Mouse (Mus musculus) embryonic facial prominence, embryonic 10.5 days (tissue): ENCODE data around the gene Hist2h2ac. TPM values are rescaled to one million over a fixed set of nuclear protein-coding genes. Genes with fewer than 3 reads are reported as not detected.
"Not testable (repeated sequence)": the region's sequence is repeated elsewhere in the genome, so short reads cannot be mapped to it uniquely, and the experiment has no call there.

Experiments used
- DNase-seq: peaks from one replicate; pipeline ENCODE4 v3.0.0-alpha.2; 2017; ENCODE audit warnings: low spot score
- H3K27ac ChIP-seq: fragments of 300-500 bp; sonication (generic); replicated peaks from 2 replicates; pipeline ENCODE4 v1.5.1; 2016; ENCODE audit warnings: mild to moderate bottlenecking
- H3K27me3 ChIP-seq: fragments of 300-500 bp; sonication (generic); replicated peaks from 2 replicates; pipeline ENCODE4 v1.6.1; 2016; ENCODE audit warnings: low read depth, mild to moderate bottlenecking; ENCODE audit not compliant: poor library complexity, severe bottlenecking
- H3K36me3 ChIP-seq: fragments of 300-500 bp; sonication (generic); replicated peaks from 2 replicates; pipeline ENCODE4 v1.6.1; 2016; ENCODE audit warnings: mild to moderate bottlenecking, moderate library complexity
- H3K4me1 ChIP-seq: fragments of 300-500 bp; sonication (generic); 2 replicates; pipeline ENCODE4 v1.6.1; 2016
- H3K4me3 ChIP-seq: fragments of 300-500 bp; sonication (generic); 2 replicates; pipeline ENCODE4 v1.5.1; 2016; ENCODE audit warnings: mild to moderate bottlenecking, moderate library complexity
- H3K9me3 ChIP-seq: fragments of 300-500 bp; sonication (generic); 2 replicates; pipeline ENCODE4 v1.6.1; 2016; ENCODE audit warnings: mild to moderate bottlenecking
- WGBS: fragments of 180-500 bp; shearing (Covaris S2); methylation state at CpG from one replicate; pipeline ENCODE4 v1.1.7; 2016; 5-methylcytosine and 5-hydroxymethylcytosine counted together
- polyA plus RNA-seq: library from polyadenylated mRNA; unstranded; fragments of >200 nt; fragmentation: Nextera tagmentation; extraction: Ambion mirVana; gene quantifications from 2 replicates; pipeline ENCODE4 v1.2.1, GENCODE M21; 2016

Hist2h2ac gene
- 11.7 and 12.5 TPM in 2 replicates for polyA plus RNA-seq

DNA sequence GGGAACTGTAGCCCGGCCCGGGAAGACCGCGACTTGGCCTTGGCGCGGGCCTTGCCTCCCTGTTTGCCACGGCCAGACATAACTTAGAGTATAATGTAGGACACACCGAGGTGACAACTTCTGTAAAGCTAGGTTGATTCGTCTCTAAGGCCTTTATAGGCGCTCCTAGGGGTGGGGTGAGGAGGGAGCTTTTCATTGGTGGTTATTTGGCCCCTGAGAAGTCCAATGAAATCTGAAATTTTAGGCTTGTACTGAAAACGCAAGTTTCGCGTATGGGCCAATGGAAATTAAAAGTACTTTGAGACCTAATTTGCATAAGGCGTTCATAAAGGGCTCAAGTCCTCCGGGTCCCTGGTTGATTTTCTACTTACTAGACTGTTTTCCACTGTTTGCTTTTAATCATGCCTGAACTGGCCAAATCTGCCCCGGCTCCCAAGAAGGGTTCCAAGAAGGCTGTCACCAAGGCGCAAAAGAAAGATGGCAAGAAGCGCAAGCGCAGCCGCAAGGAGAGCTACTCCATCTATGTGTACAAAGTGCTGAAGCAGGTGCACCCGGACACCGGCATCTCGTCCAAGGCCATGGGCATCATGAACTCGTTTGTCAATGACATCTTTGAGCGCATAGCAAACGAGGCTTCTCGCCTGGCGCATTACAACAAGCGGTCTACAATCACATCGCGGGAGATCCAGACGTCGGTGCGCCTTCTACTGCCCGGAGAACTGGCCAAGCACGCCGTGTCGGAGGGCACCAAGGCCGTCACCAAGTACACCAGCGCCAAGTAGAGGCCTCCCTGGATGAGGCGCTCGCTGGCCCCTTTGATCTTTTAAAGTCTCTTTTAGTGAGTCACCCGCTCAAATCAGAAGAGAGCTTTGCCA is at the start of gene Hist2h2ac, which contains the start of gene Hist2h2be:
Hist2h2ac (minus strand) TSS at position 116 of the 875 bp plus-strand sequence.
Hist2h2be (plus strand) TSS at position 355 of the 875 bp plus-strand sequence.
- DNase-seq = peak; percentile 87
- Histone ChIP-seq H3K27me3 (no peaks in the 10 kb centered on the region; the same call in 1 of the 2 replicates), H3K36me3 (no peaks in the 10 kb centered on the region), H3K9me3 (no peaks in the 10 kb centered on the region), H3K4me3 (peak within 1 kb of the TSS; percentile 70), H3K27ac (peak within 1 kb of the TSS; percentile 97), H3K4me1 (peaks cover 47% of the 10 kb centered on the region)
- under 1% methylated on average over 43 of the region's 43 CpGs for WGBS

DNA sequence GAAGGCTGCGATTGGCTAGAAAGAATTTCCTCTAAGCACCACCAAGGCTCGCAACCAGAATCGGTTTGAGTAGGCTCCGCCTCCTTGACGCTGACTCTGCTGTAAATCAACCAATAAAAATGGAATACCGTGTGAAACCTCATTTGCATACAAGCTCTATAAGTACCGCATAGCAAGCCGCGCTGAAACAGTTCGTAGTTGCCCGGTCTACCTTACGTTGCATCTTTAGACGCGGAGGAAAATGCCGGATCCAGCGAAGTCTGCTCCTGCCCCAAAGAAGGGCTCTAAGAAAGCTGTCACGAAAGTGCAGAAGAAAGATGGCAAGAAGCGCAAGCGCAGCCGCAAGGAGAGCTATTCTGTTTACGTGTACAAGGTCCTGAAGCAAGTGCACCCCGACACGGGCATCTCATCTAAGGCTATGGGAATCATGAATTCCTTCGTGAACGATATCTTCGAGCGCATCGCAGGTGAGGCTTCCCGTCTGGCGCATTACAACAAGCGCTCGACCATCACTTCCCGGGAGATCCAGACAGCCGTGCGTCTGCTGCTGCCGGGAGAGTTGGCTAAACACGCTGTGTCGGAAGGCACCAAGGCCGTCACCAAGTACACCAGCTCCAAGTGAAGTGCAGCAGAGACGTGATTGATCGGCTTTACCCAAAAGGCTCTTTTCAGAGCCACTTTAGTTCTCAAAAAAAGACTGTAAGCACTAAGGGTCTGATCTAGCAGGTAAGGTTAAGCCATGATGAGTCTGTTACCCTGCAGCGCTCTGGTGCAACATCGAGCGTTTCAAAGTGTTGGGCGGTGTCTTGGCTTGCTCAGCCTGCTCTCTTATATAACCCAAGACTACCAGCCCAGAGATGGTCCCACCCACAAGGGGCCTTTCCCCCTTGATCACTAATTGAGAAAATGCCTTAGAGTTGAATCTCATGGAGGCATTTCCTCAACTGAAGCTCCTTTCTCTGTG is 49.1 kb upstream of the Hist2h2ac start, which contains the start of gene Hist2h2bb:
Hist2h2bb (plus strand) TSS at position 242 of the 964 bp plus-strand sequence.
- under 1% methylated on average over 45 of the region's 45 CpGs for WGBS
- DNase-seq = peak; percentile 91
- H3K27ac ChIP-seq = peak within 1 kb of the TSS; percentile 95
- H3K4me3 ChIP-seq = peak within 1 kb of the TSS; percentile 68
- H3K36me3 ChIP-seq = no peaks in the 10 kb centered on the region
- H3K9me3 ChIP-seq = no peaks in the 10 kb centered on the region
- no peaks in the 10 kb centered on the region for H3K27me3 ChIP-seq
- H3K4me1 ChIP-seq = peaks cover 22% of the 10 kb centered on the region

DNA sequence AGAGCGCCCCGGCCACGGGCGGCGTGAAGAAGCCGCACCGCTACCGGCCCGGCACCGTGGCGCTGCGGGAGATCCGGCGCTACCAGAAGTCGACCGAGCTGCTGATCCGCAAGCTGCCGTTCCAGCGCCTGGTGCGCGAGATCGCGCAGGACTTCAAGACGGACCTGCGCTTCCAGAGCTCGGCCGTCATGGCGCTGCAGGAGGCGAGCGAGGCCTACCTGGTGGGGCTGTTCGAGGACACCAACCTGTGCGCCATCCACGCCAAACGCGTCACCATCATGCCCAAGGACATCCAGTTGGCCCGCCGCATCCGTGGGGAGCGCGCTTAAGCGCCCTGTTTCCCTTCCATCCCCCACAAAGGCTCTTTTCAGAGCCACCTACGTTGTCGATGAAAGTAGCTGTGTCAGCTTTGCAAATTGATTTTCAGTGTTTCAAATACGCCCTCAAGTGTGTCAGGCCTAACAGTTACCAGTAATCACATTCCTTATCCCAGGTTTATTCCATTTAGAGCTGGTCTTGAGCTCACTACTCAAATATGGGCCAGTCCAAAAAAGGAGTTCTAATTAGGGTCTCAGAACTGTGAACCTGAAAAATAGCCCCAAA is 48.2 kb upstream of the Hist2h2ac start:
- peak; percentile 53 for DNase-seq
- not testable (repeated sequence) for H3K27me3 ChIP-seq, H3K9me3 ChIP-seq, H3K36me3 ChIP-seq
- peaks cover 31% of the 10 kb centered on the region for H3K4me1 ChIP-seq
- H3K4me3 ChIP-seq = peak overlapping the region; percentile 68
- WGBS = under 1% methylated on average over 11 of the region's 44 CpGs
- peak overlapping the region; percentile 95 for H3K27ac ChIP-seq

DNA sequence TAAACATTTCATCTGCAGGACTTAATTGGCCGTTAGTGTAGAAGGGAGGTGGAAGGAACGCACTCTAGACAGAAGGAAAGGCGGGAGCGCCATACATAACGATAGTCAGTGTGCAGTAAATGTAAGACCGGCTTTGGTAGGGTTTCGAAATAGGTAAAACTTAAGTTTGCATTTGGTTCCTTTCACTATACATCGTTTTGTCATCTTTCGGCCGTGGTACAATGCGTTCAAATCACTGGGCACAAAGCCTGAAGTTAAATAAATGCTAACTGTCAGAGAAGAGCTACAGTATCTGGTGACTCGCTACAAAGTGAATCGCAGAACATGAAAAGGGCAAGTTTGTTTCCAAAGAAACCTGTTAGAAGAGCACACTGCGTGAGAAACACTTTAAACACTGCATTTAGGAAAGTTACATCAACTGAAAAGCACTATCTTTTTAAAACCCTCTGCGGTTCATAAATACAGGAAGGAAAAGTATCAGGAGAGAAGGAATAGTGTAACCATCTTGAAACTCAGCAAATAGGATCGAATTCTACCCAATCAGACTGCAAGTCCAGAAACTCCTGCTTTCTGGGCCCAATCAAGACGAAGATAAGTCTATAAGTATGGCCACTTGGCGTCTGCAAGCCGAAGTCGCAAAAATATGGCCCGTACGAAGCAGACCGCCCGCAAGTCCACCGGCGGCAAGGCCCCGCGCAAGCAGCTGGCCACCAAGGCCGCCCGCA is 47.5 kb upstream of the Hist2h2ac start, which contains the start of gene Hist2h3b:
Hist2h3b (plus strand) TSS at position 604 of the 725 bp plus-strand sequence.
- Histone ChIP-seq H3K36me3 (no peaks in the 10 kb centered on the region), H3K27ac (peak within 1 kb of the TSS; percentile 95), H3K9me3 (no peaks in the 10 kb centered on the region), H3K4me1 (peaks cover 35% of the 10 kb centered on the region), H3K27me3 (no peaks in the 10 kb centered on the region), H3K4me3 (peak within 1 kb of the TSS; percentile 68)
- peak; percentile 83 for DNase-seq
- 26% methylated on average over 30 of the region's 30 CpGs for WGBS

DNA sequence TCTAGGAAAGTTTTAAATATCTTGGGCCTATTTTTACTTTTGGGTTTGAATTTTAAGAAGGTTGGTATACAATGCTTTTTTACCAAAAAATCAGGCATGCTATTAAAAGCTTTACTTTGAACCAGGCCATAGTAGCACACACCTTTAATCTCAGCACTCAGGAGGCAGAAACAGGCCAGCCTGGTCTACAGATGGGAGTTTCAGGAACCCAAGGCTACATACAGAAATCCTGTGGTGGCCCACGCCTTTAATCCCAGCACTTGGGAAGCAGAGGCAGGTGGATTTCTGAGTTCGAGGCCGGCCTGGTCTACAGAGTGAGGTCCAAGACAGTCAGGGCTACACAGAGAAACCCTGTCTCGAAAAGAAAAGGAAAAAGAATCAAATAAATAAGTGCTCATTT is 46.9 kb upstream of the Hist2h2ac start:
- peak overlapping the region; percentile 56; the same call in 1 of the 2 replicates for H3K4me3 ChIP-seq

DNA sequence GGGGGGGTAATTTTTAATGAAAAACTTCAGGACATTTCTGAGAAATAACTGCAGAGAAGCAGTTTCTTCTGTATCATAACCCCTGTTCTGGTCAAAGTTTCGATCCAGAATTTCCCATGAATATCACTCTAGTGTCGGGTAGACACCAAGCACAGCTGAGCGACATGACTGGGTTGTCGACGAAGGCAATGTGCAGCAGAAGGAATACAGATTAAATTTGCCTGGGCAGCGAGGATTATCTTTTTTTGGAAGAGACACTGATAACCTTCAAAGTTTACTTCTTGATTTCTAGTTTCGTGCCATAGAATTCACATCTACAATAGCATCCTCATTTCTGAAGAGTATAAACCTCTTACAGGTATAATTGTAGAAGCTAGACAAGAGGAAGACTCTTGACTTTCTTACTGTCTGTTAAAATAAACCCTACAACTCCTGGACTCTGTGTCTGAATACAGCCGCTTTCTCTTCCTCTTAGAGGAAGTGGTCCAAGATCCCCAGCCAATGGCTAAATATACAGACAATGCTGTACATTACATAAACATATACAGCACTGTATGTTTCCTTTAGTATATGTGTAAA is 45.5 kb upstream of the Hist2h2ac start:
- WGBS = 89% methylated on average over 8 of the region's 8 CpGs
- no peaks in the 10 kb centered on the region for H3K9me3 ChIP-seq
- H3K4me3 ChIP-seq = no peak overlapping the region
- H3K36me3 ChIP-seq = no peaks in the 10 kb centered on the region
- peaks cover 49% of the 10 kb centered on the region for H3K4me1 ChIP-seq
- no peaks in the 10 kb centered on the region for H3K27me3 ChIP-seq
- no peak for DNase-seq
- H3K27ac ChIP-seq = peak overlapping the region; percentile 93

More for the DNA sequence above, 46.9 kb upstream of the Hist2h2ac start:
- peaks cover 36% of the 10 kb centered on the region for H3K4me1 ChIP-seq
- WGBS = 79% methylated on average over 4 of the region's 4 CpGs
- peak overlapping the region; percentile 93 for H3K27ac ChIP-seq
- DNase-seq = no peak
- no peaks in the 10 kb centered on the region for H3K9me3 ChIP-seq
- no peaks in the 10 kb centered on the region for H3K36me3 ChIP-seq
- no peaks in the 10 kb centered on the region for H3K27me3 ChIP-seq

DNA sequence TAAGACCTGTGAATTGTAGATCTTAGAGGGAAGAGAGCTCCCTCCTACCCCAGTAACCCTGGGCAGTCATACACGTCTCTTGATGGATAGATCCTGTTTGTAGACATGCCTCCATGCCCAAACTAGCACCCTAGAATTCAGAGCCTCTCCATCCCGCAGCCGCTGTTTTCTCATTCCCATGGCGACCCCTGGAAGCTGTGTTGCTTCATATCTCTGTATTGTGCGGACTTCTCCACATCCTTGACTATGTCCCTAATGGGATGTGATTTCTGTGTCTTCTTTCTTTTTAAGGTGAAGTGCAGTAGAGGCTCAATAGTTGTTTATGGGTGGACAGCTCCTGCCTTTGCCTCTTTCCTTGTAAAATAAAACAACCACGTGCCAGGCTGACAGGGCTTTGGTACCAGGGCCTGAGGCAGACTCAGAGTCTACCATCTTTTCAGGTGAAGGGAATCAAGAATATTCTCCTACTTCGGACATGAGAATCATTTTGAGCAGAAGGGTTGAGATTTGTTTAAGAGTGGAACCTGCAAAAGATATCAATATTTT is 43.8 kb upstream of the Hist2h2ac start:
- Histone ChIP-seq H3K36me3 (no peaks in the 10 kb centered on the region), H3K27me3 (no peaks in the 10 kb centered on the region), H3K27ac (peak overlapping the region; percentile 98), H3K4me3 (peak overlapping the region; percentile 63), H3K9me3 (no peaks in the 10 kb centered on the region), H3K4me1 (peaks cover 51% of the 10 kb centered on the region)
- WGBS = 76% methylated on average over 7 of the region's 7 CpGs
- DNase-seq = peak; percentile 39

DNA sequence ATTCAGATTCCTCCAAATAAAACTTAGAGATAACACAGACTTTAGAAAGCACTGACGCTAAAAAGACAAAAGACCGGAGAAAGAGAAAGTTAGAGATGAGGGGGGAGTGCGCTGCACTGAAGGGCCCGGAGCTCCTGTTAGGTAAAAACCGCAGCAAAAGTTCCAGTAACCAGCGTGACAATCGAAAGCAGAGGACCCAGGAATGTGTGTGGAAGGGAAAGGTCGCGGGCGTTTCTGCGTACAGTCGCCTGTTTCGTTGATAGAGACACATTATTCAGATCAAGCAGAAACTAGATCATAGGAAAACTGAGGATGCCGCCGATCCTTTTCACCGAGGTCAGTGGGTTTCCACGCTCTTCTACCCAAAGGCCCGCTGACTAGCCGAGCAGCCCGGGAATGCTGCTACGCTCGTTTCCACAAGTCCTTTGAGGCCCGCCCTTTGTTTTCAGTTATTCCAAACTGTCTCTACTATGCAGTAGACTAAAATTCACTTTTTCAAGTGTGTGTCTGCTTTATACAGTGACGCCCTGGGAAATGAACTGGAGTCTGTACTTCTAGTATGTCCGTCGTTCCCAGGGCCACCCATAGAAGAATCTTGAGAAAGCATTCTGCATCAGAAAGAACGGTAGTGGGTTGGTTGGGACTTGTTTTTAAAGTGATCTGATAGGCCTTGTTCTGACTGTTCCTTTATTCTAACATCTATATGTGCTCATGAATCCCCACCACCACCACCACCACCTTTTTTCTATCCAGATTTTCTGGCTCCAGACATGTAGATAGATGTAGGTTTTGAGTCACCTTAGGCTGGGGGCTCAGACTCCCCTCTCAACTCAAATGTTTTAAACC is 43.1 kb upstream of the Hist2h2ac start:
- DNase-seq = peak; percentile 69
- Histone ChIP-seq H3K27me3 (no peaks in the 10 kb centered on the region), H3K4me3 (peak overlapping the region; percentile 63), H3K9me3 (no peaks in the 10 kb centered on the region), H3K27ac (peak overlapping the region; percentile 98), H3K4me1 (peaks cover 51% of the 10 kb centered on the region), H3K36me3 (no peaks in the 10 kb centered on the region)
- WGBS = 8% methylated on average over 27 of the region's 27 CpGs

DNA sequence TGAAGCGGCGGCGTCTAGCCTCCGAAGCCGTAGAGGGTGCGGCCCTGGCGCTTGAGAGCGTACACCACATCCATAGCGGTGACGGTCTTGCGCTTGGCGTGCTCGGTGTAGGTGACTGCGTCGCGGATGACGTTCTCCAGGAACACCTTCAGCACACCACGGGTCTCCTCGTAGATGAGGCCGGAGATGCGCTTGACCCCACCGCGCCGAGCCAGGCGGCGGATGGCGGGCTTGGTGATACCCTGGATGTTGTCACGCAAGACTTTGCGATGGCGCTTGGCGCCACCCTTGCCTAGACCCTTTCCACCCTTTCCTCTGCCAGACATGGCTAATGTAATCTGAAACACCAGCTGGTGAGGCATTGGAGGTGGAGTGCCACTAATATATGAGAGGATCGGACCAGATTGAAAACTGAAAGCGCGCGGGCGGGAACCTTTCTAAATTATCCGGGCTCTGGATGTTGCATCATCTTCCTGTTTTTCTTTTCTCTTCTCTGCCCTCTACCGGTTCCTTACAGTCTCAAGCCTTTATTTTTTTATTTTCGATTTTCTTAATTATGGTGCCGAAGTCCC is 42.4 kb upstream of the Hist2h2ac start, which contains the start of gene Hist2h4:
Hist2h4 (minus strand) TSS at position 333 of the 572 bp plus-strand sequence.
- no peaks in the 10 kb centered on the region for H3K9me3 ChIP-seq
- no peaks in the 10 kb centered on the region for H3K27me3 ChIP-seq
- no peaks in the 10 kb centered on the region for H3K36me3 ChIP-seq
- H3K4me1 ChIP-seq = peaks cover 49% of the 10 kb centered on the region
- WGBS = under 1% methylated on average over 40 of the region's 40 CpGs
- peak within 1 kb of the TSS; percentile 63 for H3K4me3 ChIP-seq
- DNase-seq = peak; percentile 95
- H3K27ac ChIP-seq = peak within 1 kb of the TSS; percentile 98
